Mouse (Mus musculus): Measurements from ENCODE around the gene Vmn2r83. TPM values are rescaled to one million over a fixed set of nuclear protein-coding genes. Genes with fewer than 3 reads are reported as not detected.

Gene Vmn2r83
- not detected for polyA plus RNA-seq (2015; fragmentation: Illumina TruSeq; extraction: RNeasy Lipid Tissue Mini Kit (QIAGEN cat#74804); ENCODE audit: insufficient read depth, low replicate concordance)

DNA sequence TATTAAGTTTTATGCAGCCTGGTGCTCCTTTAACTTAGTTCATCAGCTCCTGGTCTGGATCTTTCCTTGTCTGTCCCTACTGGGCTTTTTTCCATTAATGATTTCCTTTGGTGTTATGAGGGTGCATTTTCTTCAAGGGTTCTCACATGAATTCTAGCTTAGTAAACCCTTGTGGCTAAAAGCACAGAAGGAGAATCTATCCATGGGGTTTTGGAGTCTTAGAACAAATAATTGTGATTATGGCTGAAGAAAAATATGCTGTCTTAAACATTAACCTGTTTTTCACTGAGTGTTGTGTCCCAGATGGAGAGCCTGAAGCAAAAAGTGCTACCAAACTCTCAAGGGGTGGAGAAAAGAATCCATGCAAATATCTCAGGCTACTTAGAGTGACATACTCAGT is at the start of gene Vmn2r83:
Vmn2r83 (plus strand) TSS at position 301 of the 400 bp plus-strand sequence.

DNA sequence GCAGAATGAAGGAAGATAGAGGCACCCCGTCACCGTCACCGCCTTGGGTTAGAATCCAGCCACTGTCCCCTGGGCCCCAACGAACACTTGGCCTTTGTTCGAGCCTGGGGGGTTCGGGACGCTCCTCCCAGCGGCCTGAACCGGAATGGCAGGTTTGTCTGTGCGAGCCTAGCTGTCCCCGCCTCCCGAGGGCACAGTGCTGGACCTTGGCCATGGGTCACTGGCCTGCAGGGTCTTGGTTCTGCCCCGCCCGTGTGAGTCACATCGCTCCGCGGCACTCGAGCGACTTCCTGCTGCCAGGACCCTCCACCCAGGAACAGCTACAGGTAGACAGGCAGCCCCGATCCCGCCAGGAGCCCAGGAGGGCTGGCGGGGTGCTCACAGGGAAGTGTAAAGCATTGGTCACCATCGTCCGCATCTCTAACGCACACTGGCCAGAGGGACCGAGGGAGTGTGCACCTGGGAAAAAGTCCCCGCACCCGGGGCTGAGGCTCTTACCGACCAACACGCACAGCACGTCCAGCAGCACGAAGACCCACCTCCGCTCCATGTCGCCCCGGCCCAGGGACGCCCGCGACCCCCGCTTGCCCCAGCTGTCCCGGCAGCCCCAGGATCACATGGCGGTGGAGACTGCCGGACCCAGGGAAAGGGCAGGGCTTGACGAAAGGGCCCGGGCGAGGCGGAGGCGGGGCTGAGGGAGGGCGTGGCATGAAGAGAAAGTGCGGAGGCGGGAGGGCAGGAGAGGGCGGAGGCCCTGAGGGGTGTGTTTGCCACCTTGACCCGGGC is 64.8 kb downstream of the Vmn2r83 start, which contains the start of gene Plpp2:
Plpp2 (minus strand) TSS at position 671 of the 786 bp plus-strand sequence.

Other genes with a start within 250 kb of the Vmn2r83 start
- not detected for gene Vmn2r81, start 221.0 kb upstream of the Vmn2r83 start, polyA plus RNA-seq (2015; fragmentation: Illumina TruSeq; extraction: RNeasy Lipid Tissue Mini Kit (QIAGEN cat#74804); ENCODE audit: insufficient read depth, low replicate concordance)
- gene Vmn2r82, start 112.2 kb upstream of the Vmn2r83 start, polyA plus RNA-seq (2015; fragmentation: Illumina TruSeq; extraction: RNeasy Lipid Tissue Mini Kit (QIAGEN cat#74804); ENCODE audit: insufficient read depth, low replicate concordance): not detected
- 3.2 TPM for gene Plpp2, start 65.1 kb downstream of the Vmn2r83 start, polyA plus RNA-seq (2015; fragmentation: Illumina TruSeq; extraction: RNeasy Lipid Tissue Mini Kit (QIAGEN cat#74804); ENCODE audit: insufficient read depth, low replicate concordance)
- gene Mier2, start 86.5 kb downstream of the Vmn2r83 start, polyA plus RNA-seq (2015; fragmentation: Illumina TruSeq; extraction: RNeasy Lipid Tissue Mini Kit (QIAGEN cat#74804); ENCODE audit: insufficient read depth, low replicate concordance): 11.8 TPM
- gene Theg, start 118.6 kb downstream of the Vmn2r83 start, polyA plus RNA-seq (2015; fragmentation: Illumina TruSeq; extraction: RNeasy Lipid Tissue Mini Kit (QIAGEN cat#74804); ENCODE audit: insufficient read depth, low replicate concordance): not detected
- not detected for gene C2cd4c, start 145.3 kb downstream of the Vmn2r83 start, polyA plus RNA-seq (2015; fragmentation: Illumina TruSeq; extraction: RNeasy Lipid Tissue Mini Kit (QIAGEN cat#74804); ENCODE audit: insufficient read depth, low replicate concordance)
- 0.62 TPM for gene Shc2, start 169.2 kb downstream of the Vmn2r83 start, polyA plus RNA-seq (2015; fragmentation: Illumina TruSeq; extraction: RNeasy Lipid Tissue Mini Kit (QIAGEN cat#74804); ENCODE audit: insufficient read depth, low replicate concordance)
- not detected for gene Odf3l2, start 177.0 kb downstream of the Vmn2r83 start, polyA plus RNA-seq (2015; fragmentation: Illumina TruSeq; extraction: RNeasy Lipid Tissue Mini Kit (QIAGEN cat#74804); ENCODE audit: insufficient read depth, low replicate concordance)
- 8.2 TPM for gene Madcam1, start 195.8 kb downstream of the Vmn2r83 start, polyA plus RNA-seq (2015; fragmentation: Illumina TruSeq; extraction: RNeasy Lipid Tissue Mini Kit (QIAGEN cat#74804); ENCODE audit: insufficient read depth, low replicate concordance)
- 6.4 TPM for gene Tpgs1, start 200.6 kb downstream of the Vmn2r83 start, polyA plus RNA-seq (2015; fragmentation: Illumina TruSeq; extraction: RNeasy Lipid Tissue Mini Kit (QIAGEN cat#74804); ENCODE audit: insufficient read depth, low replicate concordance)
- 43.0 TPM for gene Cdc34, start 213.5 kb downstream of the Vmn2r83 start, polyA plus RNA-seq (2015; fragmentation: Illumina TruSeq; extraction: RNeasy Lipid Tissue Mini Kit (QIAGEN cat#74804); ENCODE audit: insufficient read depth, low replicate concordance)
- gene Gzmm, start 220.3 kb downstream of the Vmn2r83 start, polyA plus RNA-seq (2015; fragmentation: Illumina TruSeq; extraction: RNeasy Lipid Tissue Mini Kit (QIAGEN cat#74804); ENCODE audit: insufficient read depth, low replicate concordance): 1.5 TPM
- 159 TPM for gene Bsg, start 235.8 kb downstream of the Vmn2r83 start, polyA plus RNA-seq (2015; fragmentation: Illumina TruSeq; extraction: RNeasy Lipid Tissue Mini Kit (QIAGEN cat#74804); ENCODE audit: insufficient read depth, low replicate concordance)
- gene Hcn2, start 247.9 kb downstream of the Vmn2r83 start, polyA plus RNA-seq (2015; fragmentation: Illumina TruSeq; extraction: RNeasy Lipid Tissue Mini Kit (QIAGEN cat#74804); ENCODE audit: insufficient read depth, low replicate concordance): not detected